Mouse (Mus musculus) splenic B cell, adult 2 months (primary cell): ENCODE data around the gene Gna15.

ENCODE experiments used
- DNase-seq: peaks from one replicate; pipeline ENCODE4 v3.0.0-alpha.2; 2011; ENCODE audit warnings: low read depth, low spot score
- H3K27me3 ChIP-seq: 2 replicates; pipeline ENCODE4 v1.6.1; 2012; ENCODE audit warnings: mild to moderate bottlenecking, low read length, moderate library complexity, mixed read lengths; ENCODE audit not compliant: control insufficient read depth, poor library complexity, insufficient read depth, severe bottlenecking
- H3K36me3 ChIP-seq: 2 replicates; pipeline ENCODE4 v1.6.1; 2012; ENCODE audit warnings: mild to moderate bottlenecking, low read length, moderate library complexity, mixed read lengths; ENCODE audit not compliant: control insufficient read depth, poor library complexity, insufficient read depth, severe bottlenecking

The Gna15 gene

DNA sequence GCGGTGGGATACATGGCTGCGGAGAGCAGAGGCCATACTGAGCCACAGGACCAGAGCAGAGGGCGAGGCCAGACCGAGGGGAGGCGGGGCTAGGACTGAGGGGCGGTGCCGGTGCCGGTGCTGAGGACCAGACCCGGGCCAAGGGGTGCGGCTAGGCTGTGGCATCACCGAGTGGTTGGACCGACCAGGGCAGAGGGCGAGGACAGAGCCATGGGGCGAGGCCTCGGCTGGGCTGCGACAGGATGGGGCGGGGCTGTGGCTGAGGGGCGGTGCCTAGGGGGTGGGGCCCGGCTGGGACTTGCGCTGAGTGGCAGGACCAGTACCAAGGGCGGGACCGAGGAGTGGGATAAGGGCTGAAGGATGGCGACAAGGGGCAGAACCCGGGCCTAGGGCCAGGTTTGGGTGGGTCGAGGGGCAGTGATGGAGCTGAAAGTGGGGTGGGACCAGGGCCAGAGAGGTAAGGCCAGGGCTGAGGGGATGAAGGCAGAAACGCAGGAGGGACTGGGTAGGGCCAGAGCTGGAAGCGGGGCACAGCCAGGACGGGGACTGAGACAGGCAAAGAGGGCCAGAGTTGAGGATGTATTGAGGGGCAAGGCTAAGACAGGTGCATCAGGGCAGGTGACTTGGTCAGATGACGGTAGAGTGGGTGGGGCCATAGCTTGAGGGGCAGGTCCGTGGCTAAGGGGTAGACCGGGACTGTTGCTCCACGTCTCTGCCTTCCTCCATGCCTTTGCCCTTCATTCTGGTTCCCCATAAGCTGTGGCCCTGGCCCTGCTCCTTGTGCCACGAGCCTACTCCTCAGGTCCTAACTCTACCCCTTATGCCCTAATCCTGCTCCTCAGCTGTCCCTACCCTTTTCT lies 59.4 kb downstream of the Gna15 start:
- DNase-seq = peak; percentile 61
- H3K27me3 ChIP-seq = no peaks in the 10 kb centered on the region
- H3K36me3 ChIP-seq = no peaks in the 10 kb centered on the region

GRCm38 (mm10) chr10:81463531-81463930 lies 60.5 kb downstream of the Gna15 start:
- Histone ChIP-seq H3K36me3 (no peaks in the 10 kb centered on the region), H3K27me3 (no peaks in the 10 kb centered on the region)
- DNase-seq = no peak

DNA sequence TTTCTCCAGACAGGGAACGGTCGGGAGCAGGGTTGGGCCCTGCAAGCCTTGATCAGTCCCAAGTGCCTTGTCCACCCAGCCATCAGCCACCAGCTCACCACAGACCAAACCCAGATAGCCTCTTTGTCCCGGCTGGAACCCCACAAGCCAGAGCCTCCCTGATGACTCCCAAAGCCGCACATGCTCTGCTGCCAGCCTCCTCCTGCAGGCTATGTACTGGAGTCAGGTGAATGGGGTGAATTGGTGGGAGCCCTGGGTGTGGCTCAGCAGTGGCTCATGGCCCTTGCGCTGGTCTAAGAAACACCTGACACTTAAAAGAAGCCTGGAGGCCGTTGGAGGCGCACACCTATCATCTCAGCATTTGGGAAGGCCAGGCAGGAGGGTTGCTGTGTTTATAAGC lies 61.1 kb downstream of the Gna15 start:
- Histone ChIP-seq H3K27me3 (no peaks in the 10 kb centered on the region), H3K36me3 (no peaks in the 10 kb centered on the region)
- DNase-seq = no peak

DNA sequence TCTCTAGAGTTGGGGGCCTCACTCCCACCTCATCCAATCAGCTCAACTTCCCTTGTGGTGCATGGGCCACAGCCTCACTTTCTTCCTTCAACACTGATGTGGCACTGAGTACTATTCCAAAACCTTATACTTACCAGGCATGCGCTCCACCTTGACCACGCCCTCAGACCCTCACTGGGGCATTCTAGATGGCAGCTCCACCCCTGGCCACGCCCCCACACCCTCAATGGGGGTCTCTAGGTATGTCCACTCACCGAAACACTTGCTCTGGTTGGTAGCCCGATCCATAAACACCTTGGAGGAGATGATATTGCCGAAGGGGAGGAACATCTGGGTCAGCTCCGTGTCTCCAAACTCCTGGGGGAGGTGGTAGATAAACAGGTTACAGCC lies 61.6 kb downstream of the Gna15 start:
- H3K27me3 ChIP-seq = no peaks in the 10 kb centered on the region
- no peak for DNase-seq

GRCm38 (mm10) chr10:81461673-81462414 lies 62.2 kb downstream of the Gna15 start:
- no peaks in the 10 kb centered on the region for H3K27me3 ChIP-seq
- no peak for DNase-seq

More for the DNA sequence above, 61.6 kb downstream of the Gna15 start:
- H3K36me3 ChIP-seq = no peaks in the 10 kb centered on the region

DNA sequence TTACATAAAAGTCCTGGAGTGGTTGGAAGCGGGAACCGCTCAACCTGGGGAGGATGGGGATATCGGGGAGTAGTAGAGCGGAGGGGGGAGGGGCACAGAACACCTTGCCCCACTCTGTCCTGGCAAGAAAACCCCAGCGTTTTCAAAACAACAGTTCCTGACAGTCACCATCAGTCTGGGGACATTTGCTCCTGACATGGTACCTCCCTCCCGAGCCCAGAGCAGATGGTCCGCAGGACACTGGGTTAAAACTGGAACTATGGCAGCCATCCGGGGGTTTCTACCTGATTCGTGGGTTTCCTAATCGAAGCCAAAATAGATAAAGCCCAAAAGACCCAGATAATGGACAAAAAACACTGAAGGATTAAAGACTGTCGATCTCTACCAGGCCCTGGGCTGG lies 63.1 kb downstream of the Gna15 start:
- H3K27me3 ChIP-seq = no peaks in the 10 kb centered on the region
- no peak for DNase-seq
- H3K36me3 ChIP-seq = no peaks in the 10 kb centered on the region

More at GRCm38 (mm10) chr10:81461673-81462414, 62.2 kb downstream of the Gna15 start:
- H3K36me3 ChIP-seq = no peaks in the 10 kb centered on the region

- H3K27me3 ChIP-seq = no peaks in the 10 kb centered on the region
- no peaks in the 10 kb centered on the region for H3K36me3 ChIP-seq
- no peak for DNase-seq
Observed at GRCm38 (mm10) chr10:81460471-81460870, 63.6 kb downstream of the Gna15 start.

DNA sequence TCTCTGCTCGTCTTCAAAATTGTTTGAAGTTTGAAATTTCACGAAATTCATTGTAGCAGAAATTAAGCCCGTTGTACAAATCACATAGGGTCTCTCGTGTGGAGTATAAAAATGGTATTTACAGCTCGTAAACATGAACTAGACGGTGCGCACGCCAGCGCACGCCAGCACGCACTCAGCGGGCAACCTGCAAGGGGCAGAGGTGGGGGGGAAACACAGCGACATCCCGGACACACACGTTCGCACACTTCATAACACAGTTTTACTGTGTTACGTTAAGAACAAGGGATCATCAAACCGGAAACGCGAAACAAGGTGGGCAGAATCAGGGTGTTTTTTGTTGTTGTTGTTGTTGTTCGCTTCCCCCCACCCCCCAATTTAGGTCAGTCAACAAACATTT lies 64.6 kb downstream of the Gna15 start:
- DNase-seq = no peak
- H3K36me3 ChIP-seq = no peaks in the 10 kb centered on the region
- no peaks in the 10 kb centered on the region for H3K27me3 ChIP-seq

DNA sequence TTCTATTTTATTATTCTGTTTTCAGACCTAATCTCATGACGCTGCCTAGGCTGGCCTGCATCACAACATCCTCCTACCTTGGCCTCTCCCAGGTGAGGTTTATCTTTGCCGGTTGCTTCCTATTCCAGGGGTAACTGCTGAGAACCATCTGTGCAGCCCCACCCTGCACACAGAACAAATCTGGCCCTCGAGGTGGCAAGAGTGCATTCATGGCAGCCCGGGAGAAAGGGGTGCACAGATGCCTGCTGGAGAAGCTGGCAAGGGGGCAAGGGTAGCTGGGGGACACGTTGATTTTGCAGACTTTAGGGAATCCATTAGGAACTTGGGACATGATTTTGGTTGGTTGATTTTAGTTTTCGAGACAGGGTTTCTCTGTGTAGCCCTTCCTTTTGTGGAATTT lies 65.8 kb downstream of the Gna15 start:
- DNase-seq = no peak
- H3K27me3 ChIP-seq = no peaks in the 10 kb centered on the region
- no peaks in the 10 kb centered on the region for H3K36me3 ChIP-seq

DNA sequence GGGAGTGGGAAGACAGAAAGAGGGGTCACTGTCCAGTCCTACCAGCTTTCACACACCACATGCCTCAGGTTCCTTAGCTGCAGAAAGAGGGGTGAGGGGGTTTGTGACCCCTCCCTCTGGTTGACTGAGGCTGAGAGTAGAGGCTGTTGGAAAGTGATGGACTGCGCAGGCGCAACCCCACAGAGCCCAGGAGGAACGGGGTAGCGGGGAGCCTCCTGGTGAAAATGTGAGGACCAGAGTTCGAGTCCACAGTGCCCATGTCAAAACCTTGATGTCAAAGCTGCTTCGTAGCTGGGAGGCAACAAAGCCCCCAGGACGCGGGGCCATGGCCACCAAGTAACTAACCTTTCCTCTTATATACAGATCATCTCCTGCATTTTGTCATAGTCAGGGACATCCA lies 66.4 kb downstream of the Gna15 start:
- Histone ChIP-seq H3K27me3 (no peaks in the 10 kb centered on the region), H3K36me3 (no peaks in the 10 kb centered on the region)
- DNase-seq = no peak

DNA sequence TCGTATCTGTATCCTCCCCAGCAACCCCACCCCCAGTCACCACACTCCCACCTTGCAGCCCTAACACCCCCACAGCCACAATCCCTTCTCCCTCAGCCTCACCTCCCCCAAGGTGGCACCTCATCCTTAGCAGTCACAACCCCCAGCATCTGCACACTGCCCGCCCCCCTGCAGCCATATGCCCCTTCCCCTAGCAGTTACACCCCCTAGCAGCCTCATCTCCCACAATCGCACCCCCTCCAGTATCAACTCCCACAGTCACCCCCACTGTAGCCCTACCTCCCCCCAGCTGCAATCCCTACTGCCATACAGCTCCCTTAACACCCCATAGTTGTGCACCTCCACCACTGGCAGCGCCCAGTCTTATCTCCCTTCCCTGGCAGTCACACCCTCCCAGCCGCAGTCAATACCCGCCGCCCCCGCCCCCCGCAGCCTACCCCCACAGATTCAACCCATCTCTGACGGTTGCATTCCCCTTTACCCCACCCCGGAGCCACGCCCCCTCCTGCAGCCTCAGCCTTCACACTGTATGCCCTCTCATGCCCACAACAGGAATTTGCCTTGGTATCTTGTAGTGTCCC lies 67.0 kb downstream of the Gna15 start:
- Histone ChIP-seq H3K27me3 (no peaks in the 10 kb centered on the region), H3K36me3 (no peaks in the 10 kb centered on the region)
- no peak for DNase-seq

GRCm38 (mm10) chr10:81455181-81455895 lies 68.7 kb downstream of the Gna15 start, which contains the start of gene Nfic:
Gene Nfic, minus strand, starts transcription at chr10:81455635.
- no peak for DNase-seq
- H3K27me3 ChIP-seq = no peaks in the 10 kb centered on the region

GRCm38 (mm10) chr10:81454106-81454505 lies 69.9 kb downstream of the Gna15 start:
- Histone ChIP-seq H3K36me3 (no peaks in the 10 kb centered on the region), H3K27me3 (no peaks in the 10 kb centered on the region)
- DNase-seq = no peak

More at GRCm38 (mm10) chr10:81455181-81455895, 68.7 kb downstream of the Gna15 start, which contains the start of gene Nfic:
- H3K36me3 ChIP-seq = no peaks in the 10 kb centered on the region

DNA sequence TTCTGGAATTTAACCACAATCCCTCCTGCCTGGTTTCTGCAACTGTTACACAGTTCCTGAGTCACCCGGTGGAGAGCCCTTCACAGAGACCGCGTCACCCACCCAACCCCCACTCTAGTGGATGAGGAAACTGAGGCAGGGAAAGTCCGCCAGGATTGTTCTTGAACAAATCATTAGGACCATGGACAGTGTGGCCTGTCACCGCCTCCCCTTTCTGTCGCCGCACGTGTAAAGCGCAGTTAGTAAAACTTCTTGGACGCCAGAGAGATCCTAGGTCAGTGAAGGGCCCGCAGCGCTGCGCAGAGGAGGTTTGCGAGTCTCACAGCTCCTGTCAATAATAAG lies 71.1 kb downstream of the Gna15 start:
- H3K36me3 ChIP-seq = no peaks in the 10 kb centered on the region
- no peak for DNase-seq
- H3K27me3 ChIP-seq = no peaks in the 10 kb centered on the region; the same call in 1 of the 2 replicates
